Mouse (Mus musculus) left cerebral cortex, postnatal 4 days (tissue): Measurements from ENCODE around the gene Cavin2. TPM values are rescaled to one million over a fixed set of nuclear protein-coding genes. Genes with fewer than 3 reads are reported as not detected.

Experiments
- DNase-seq: peaks from one replicate; pipeline ENCODE4 v3.0.0-alpha.2; 2022
- intact Hi-C: fragments of 180-260 bp; cut with DNase I; formaldehyde crosslinking; loops from one replicate; pipeline ENCODE4 v1.15.1; 2025
- total RNA-seq, 2 experiments: library from RNA; stranded (reverse); gene quantifications; 2 replicates each; pipeline ENCODE4 v1.2.3; 2021

Gene Cavin2
- total RNA-seq = 1 to 10 TPM; 2.9 to 3.4 TPM

GRCm38 (mm10) chr1:51288755-51289619 is at the start of gene Cavin2:
Gene Cavin2, plus strand, starts transcription at chr1:51289126.
- intact Hi-C loops = no loop called here
- no peak for DNase-seq

GRCm38 (mm10) chr1:51241311-51241986 is 47.5 kb upstream of the Cavin2 start:
- intact Hi-C loops = no loop called here
- peak; percentile 8 for DNase-seq

GRCm38 (mm10) chr1:51243294-51243693 is 45.6 kb upstream of the Cavin2 start:
- intact Hi-C loops = no loop called here
- peak; percentile 46 for DNase-seq

GRCm38 (mm10) chr1:51243869-51244268 is 45.1 kb upstream of the Cavin2 start:
- DNase-seq = no peak
- intact Hi-C loops = no loop called here

GRCm38 (mm10) chr1:51245381-51245780 is 43.5 kb upstream of the Cavin2 start:
- intact Hi-C loops = no loop called here
- no peak for DNase-seq

GRCm38 (mm10) chr1:51250302-51250701 is 38.6 kb upstream of the Cavin2 start:
- intact Hi-C loops = no loop called here
- no peak for DNase-seq

GRCm38 (mm10) chr1:51265118-51265800 is 23.7 kb upstream of the Cavin2 start:
- no peak for DNase-seq
- intact Hi-C loops = no loop called here

GRCm38 (mm10) chr1:51265926-51266325 is 23.0 kb upstream of the Cavin2 start:
- no peak for DNase-seq
- intact Hi-C loops = no loop called here

- no peak for DNase-seq
- intact Hi-C loops = no loop called here
These were observed 21.8 kb upstream of the Cavin2 start for GRCm38 (mm10) chr1:51267125-51267524.

- no peak for DNase-seq
- intact Hi-C loops = no loop called here
These were observed 20.7 kb upstream of the Cavin2 start for GRCm38 (mm10) chr1:51268225-51268624.

- intact Hi-C loops = no loop called here
These were observed 18.6 kb upstream of the Cavin2 start for GRCm38 (mm10) chr1:51270196-51270935.

GRCm38 (mm10) chr1:51271845-51272244 is 17.1 kb upstream of the Cavin2 start:
- intact Hi-C loops = no loop called here
- DNase-seq = no peak

More at GRCm38 (mm10) chr1:51270196-51270935, 18.6 kb upstream of the Cavin2 start:
- DNase-seq = peak; percentile 15

- DNase-seq = no peak
- intact Hi-C loops = no loop called here
These were observed 16.2 kb upstream of the Cavin2 start for GRCm38 (mm10) chr1:51272583-51273201.

- DNase-seq = no peak
- intact Hi-C loops = no loop called here
These were observed 10.9 kb upstream of the Cavin2 start for GRCm38 (mm10) chr1:51277879-51278567.

GRCm38 (mm10) chr1:51288201-51288600 is 725 bp upstream of the Cavin2 start:
- intact Hi-C loops = no loop called here

GRCm38 (mm10) chr1:51289620-51290445 is 907 bp downstream of the Cavin2 start:
- intact Hi-C loops = no loop called here
- DNase-seq = peak; percentile 21

More at GRCm38 (mm10) chr1:51288201-51288600, 725 bp upstream of the Cavin2 start:
- no peak for DNase-seq

- peak; percentile 84 for DNase-seq
- intact Hi-C loops = no loop called here
These were observed 1.7 kb downstream of the Cavin2 start for GRCm38 (mm10) chr1:51290634-51291033.

- intact Hi-C loops = no loop called here
- DNase-seq = no peak
These were observed 3.4 kb downstream of the Cavin2 start for GRCm38 (mm10) chr1:51292348-51292747.
